Mouse (Mus musculus) myocyte (in vitro differentiated cells): ENCODE results near the gene Tmc2.

Source experiments
- CEBPB ChIP-seq: IDR thresholded peaks from 2 replicates; pipeline ENCODE4 v1.6.1; 2011; ENCODE audit warnings: mild to moderate bottlenecking, moderate library complexity; ENCODE audit not compliant: poor library complexity, insufficient read depth, severe bottlenecking
- E2F4 ChIP-seq: IDR thresholded peaks from one replicate; pipeline ENCODE4 v1.6.1; 2011; ENCODE audit warnings: mild to moderate bottlenecking, control low read depth, moderate library complexity; ENCODE audit not compliant: insufficient read depth
- MAX ChIP-seq: IDR thresholded peaks from one replicate; pipeline ENCODE4 v1.6.1; 2011; ENCODE audit warnings: low read depth, mild to moderate bottlenecking, control low read depth
- MYOD1 ChIP-seq, 3 experiments: IDR thresholded peaks; one replicate each; pipeline ENCODE4 v1.6.1; 2011; ENCODE audit warnings: control low read depth in 2 of 3, low read depth in 2 of 3, mild to moderate bottlenecking in 2 of 3, moderate library complexity in 1 of 3; ENCODE audit not compliant: insufficient read length in 2 of 3, control insufficient read depth in 1 of 3
- MYOG ChIP-seq, 3 experiments: IDR thresholded peaks; one replicate each; pipeline ENCODE4 v1.6.1; 2011; ENCODE audit warnings: control low read depth in 2 of 3, low read depth in 2 of 3, mild to moderate bottlenecking in 2 of 3; ENCODE audit not compliant: insufficient read length in 2 of 3, control insufficient read depth in 1 of 3, insufficient read depth in 1 of 3
- POLR2A ChIP-seq: IDR thresholded peaks from one replicate; pipeline ENCODE4 v1.6.1; 2011; ENCODE audit warnings: low read depth, mild to moderate bottlenecking, control low read depth, moderate library complexity; ENCODE audit not compliant: insufficient read length
- POLR2AphosphoS2 ChIP-seq: IDR thresholded peaks from one replicate; pipeline ENCODE4 v1.6.1; 2011; ENCODE audit warnings: low read depth, control low read depth; ENCODE audit not compliant: insufficient read length
- REST ChIP-seq: IDR thresholded peaks from one replicate; pipeline ENCODE4 v1.6.1; 2011; ENCODE audit warnings: mild to moderate bottlenecking, control low read depth, moderate library complexity; ENCODE audit not compliant: insufficient read depth, insufficient read length
- SRF ChIP-seq: IDR thresholded peaks from one replicate; pipeline ENCODE4 v1.6.1; 2011; ENCODE audit warnings: low read depth; ENCODE audit not compliant: control insufficient read depth, insufficient read length
- TCF12 ChIP-seq: IDR thresholded peaks from one replicate; pipeline ENCODE4 v1.6.1; 2011; ENCODE audit warnings: mild to moderate bottlenecking, control low read depth; ENCODE audit not compliant: poor library complexity, insufficient read depth, severe bottlenecking
- TCF3 ChIP-seq: IDR thresholded peaks from one replicate; pipeline ENCODE4 v1.6.1; 2011; ENCODE audit warnings: low read depth, control low read depth; ENCODE audit not compliant: insufficient read length
- USF1 ChIP-seq: IDR thresholded peaks from one replicate; pipeline ENCODE4 v1.6.1; 2011; ENCODE audit warnings: low read depth, mild to moderate bottlenecking, control low read depth, moderate library complexity

DNA sequence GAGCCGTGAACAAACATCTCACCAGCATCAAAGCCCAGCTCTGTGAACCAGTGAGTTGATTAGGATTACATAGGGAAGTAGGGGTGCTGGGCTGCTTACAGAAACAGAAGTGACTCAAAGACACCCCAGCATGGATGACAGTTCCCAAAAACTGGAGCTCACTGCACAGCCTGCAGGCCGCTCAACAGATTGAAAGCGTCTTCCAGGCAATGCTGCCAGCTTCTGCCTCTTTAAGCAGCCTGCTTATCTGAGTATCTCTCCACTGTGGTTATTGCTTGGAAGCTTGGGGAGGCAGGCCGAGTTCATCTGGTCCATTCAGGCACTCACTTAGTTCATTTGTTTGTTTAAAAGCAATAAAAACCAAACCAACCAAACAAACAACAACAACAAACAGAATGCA is 61.8 kb downstream of the Tmc2 start:
- no peak for TF ChIP-seq REST
- no peak for TF ChIP-seq TCF12
- no peak for TF ChIP-seq TCF3
- TF ChIP-seq CEBPB = no peak
- no peak for TF ChIP-seq POLR2A
- TF ChIP-seq E2F4 = no peak
- no peak for TF ChIP-seq MAX
- no peak for TF ChIP-seq USF1
- no peak for TF ChIP-seq POLR2AphosphoS2
- TF ChIP-seq MYOD1 (IDR thresholded peaks at IDR 0.05; ENCODE audit: control insufficient read depth in 1 of 3, insufficient read length in 2 of 3, low read depth in 2 of 3) = no peak
- no peak for TF ChIP-seq MYOG (IDR thresholded peaks at IDR 0.05; ENCODE audit: control insufficient read depth in 1 of 3, insufficient read depth in 1 of 3, insufficient read length in 2 of 3, low read depth in 2 of 3)
- no peak for TF ChIP-seq SRF
